Mouse (Mus musculus): Measurements from ENCODE around the gene Gm8334. TPM values are rescaled to one million over a fixed set of nuclear protein-coding genes. Genes with fewer than 3 reads are reported as not detected.
"Not testable (repeated sequence)": the region's sequence is repeated elsewhere in the genome, so short reads cannot be mapped to it uniquely, and the experiment has no call there.

Gene Gm8334
- polyA plus RNA-seq (2016; fragmentation: Nextera tagmentation; extraction: Ambion mirVana) = not detected in 2 replicates

DNA sequence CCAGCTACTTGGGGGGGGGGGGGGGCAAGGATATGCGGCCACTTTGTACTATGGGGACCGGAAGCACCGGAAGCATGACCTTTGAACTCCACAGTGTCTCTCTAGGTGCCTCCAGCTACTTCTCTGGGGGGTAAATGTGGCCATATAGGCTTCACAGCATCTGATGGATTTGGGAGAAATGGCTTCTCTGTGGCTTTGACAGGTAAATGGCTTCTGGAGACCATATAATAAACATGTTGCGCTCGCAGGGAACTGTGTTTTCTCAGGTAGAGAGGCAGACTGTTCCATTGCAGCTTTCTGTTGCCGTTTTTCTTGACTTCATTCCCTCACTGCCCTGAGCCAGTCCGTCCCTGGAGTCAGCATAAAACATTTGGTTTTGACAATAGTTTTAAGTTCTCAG, at the start of gene Gm8334:
Gene Gm8334 (minus strand): TSS at position 101 of the 400 bp plus-strand sequence.
- H3K4me3 ChIP-seq; H3K4me1 ChIP-seq; H3K27ac ChIP-seq; DNase-seq (ENCODE audit: low spot score); H3K9me3 ChIP-seq; H3K36me3 ChIP-seq; H3K27me3 ChIP-seq (ENCODE audit: insufficient read depth, poor library complexity, severe bottlenecking): not testable (repeated sequence)
- WGBS = 90% methylated on average over 4 of the region's 7 CpGs

DNA sequence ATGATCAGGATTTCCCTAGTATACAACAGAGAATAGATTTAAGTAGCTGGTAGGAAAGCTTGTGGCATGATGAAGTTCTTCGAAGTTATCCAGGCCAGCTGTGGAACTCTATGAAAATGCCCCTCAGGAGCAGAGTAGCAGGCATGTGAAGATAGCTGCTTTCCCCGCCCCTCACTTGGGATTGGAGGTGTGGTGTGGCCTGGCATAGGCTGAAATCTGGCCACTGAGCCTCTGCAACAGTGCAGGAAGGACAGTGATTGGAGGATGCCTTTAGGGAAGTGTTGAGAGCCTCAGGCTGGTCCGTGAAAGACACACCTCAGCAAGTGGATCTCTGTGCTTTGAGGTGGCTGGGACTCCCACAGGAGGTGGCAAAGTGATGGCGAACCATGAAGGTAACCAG, 48.3 kb upstream of the Gm8334 start, which contains the start of gene Gm15127:
Gene Gm15127 (plus strand): TSS at position 301 of the 400 bp plus-strand sequence.
- H3K27ac ChIP-seq; H3K36me3 ChIP-seq; H3K4me3 ChIP-seq; H3K9me3 ChIP-seq; H3K4me1 ChIP-seq; H3K27me3 ChIP-seq (ENCODE audit: insufficient read depth, poor library complexity, severe bottlenecking); DNase-seq (ENCODE audit: low spot score): not testable (repeated sequence)
- whole genome bisulfite sequencing = 72% methylated on average over 3 of the region's 4 CpGs

Other genes starting within 250 kb of the Gm8334 start
- not detected in 2 replicates for gene Gm15114, start 126.2 kb downstream of the Gm8334 start, polyA plus RNA-seq (2016; fragmentation: Nextera tagmentation; extraction: Ambion mirVana)
- gene Gm15127, start 48.4 kb upstream of the Gm8334 start, polyA plus RNA-seq (2016; fragmentation: Nextera tagmentation; extraction: Ambion mirVana) = not detected in 2 replicates
- gene Luzp4, start 242.5 kb upstream of the Gm8334 start, polyA plus RNA-seq (2016; fragmentation: Nextera tagmentation; extraction: Ambion mirVana) = not detected in 2 replicates

All from heart, embryonic 10.5 days (tissue).